Mouse (Mus musculus) embryonic facial prominence, embryonic 13.5 days (tissue): Measurements from ENCODE around the gene Zdhhc7. TPM values are rescaled to one million over a fixed set of nuclear protein-coding genes. Genes with fewer than 3 reads are reported as not detected.

Experiments used
- ATAC-seq: fragments of 200-750 bp; cut with Nextera tagmentation; 2 replicates; pipeline ENCODE4 v1.8.0; 2017; ENCODE audit warnings: low read depth; ENCODE audit not compliant: insufficient number of reproducible peaks, insufficient read depth, low FRiP score, low TSS enrichment
- H3K27ac ChIP-seq: fragments of 300-500 bp; sonication (generic); 2 replicates; pipeline ENCODE4 v1.5.1; 2015; ENCODE audit warnings: moderate library complexity, mild to moderate bottlenecking, inconsistent platforms
- H3K27me3 ChIP-seq: fragments of 300-500 bp; sonication (generic); 2 replicates; pipeline ENCODE4 v1.6.1; 2015; ENCODE audit warnings: mild to moderate bottlenecking, inconsistent platforms
- H3K36me3 ChIP-seq: fragments of 300-500 bp; sonication (generic); 2 replicates; pipeline ENCODE4 v1.6.1; 2015; ENCODE audit warnings: mild to moderate bottlenecking, inconsistent platforms
- H3K4me1 ChIP-seq: fragments of 300-500 bp; sonication (generic); 2 replicates; pipeline ENCODE4 v1.6.1; 2015; ENCODE audit warnings: inconsistent platforms
- H3K4me2 ChIP-seq: fragments of 300-500 bp; sonication (generic); 2 replicates; pipeline ENCODE4 v1.6.1; 2015; ENCODE audit warnings: moderate library complexity, mild to moderate bottlenecking, inconsistent platforms
- H3K4me3 ChIP-seq: fragments of 300-500 bp; sonication (generic); 2 replicates; pipeline ENCODE4 v1.5.1; 2015; ENCODE audit warnings: mild to moderate bottlenecking, inconsistent platforms
- H3K9ac ChIP-seq: fragments of 300-500 bp; sonication (generic); 2 replicates; pipeline ENCODE4 v1.6.1; 2015; ENCODE audit warnings: mild to moderate bottlenecking, inconsistent platforms
- H3K9me3 ChIP-seq: fragments of 300-500 bp; sonication (generic); 2 replicates; pipeline ENCODE4 v1.6.1; 2016; ENCODE audit warnings: inconsistent platforms
- WGBS: fragments of 180-500 bp; shearing (Covaris S2); methylation state at CpG from one replicate; pipeline ENCODE4 v1.1.7; 2015; ENCODE audit warnings: mixed read lengths; 5-methylcytosine and 5-hydroxymethylcytosine counted together
- polyA plus RNA-seq: library from polyadenylated mRNA; unstranded; fragments of >200 nt; fragmentation: Nextera tagmentation; extraction: Ambion mirVana; gene quantifications from 2 replicates; pipeline ENCODE4 v1.2.1, GENCODE M21; 2015

Gene Zdhhc7
- polyA plus RNA-seq, 1 experiment from 2014 or later = 36.0 TPM

DNA sequence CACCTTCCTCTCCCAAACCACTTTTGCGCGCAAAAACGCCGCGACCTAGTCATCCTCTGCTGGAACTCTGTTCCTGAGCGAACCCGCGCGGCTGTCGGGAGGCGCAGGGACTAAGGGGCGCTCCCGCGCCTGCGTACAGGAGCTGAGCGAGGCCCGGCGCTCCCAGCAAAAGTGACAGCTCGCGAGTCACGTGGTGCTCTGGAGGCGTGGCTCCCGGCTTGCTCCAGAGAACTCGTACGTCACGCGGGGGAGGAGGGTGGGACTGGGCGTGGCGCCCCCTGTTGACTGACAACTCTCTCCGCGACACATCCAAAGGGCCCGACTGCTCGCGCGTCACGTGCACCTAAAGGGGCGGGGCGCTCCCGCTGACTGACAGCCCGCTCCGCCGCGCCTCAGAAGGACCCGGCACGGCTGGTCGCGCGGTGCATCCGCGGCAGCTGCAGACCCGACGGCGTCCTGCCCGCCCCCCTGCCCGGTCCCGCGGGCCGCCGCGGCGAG is 12.5 kb upstream of the Zdhhc7 start, which contains the start of gene 6430548M08Rik:
TSS of gene 6430548M08Rik (plus strand) at position 395 of the 498 bp plus-strand sequence.
- H3K9ac ChIP-seq = peak within 1 kb of the TSS; percentile 77
- peak within 1 kb of the TSS; percentile 71 for H3K4me3 ChIP-seq
- peak within 1 kb of the TSS; percentile 57; the same call in 1 of the 2 replicates for H3K27ac ChIP-seq
- ATAC-seq = peak; percentile 93
- H3K4me2 ChIP-seq = peak within 1 kb of the TSS; percentile 96
- H3K9me3 ChIP-seq = no peaks in the 10 kb centered on the region
- H3K27me3 ChIP-seq = peaks cover 52% of the 10 kb centered on the region
- H3K36me3 ChIP-seq = no peaks in the 10 kb centered on the region
- WGBS = under 1% methylated on average over 61 of the region's 61 CpGs
- peaks cover 16% of the 10 kb centered on the region for H3K4me1 ChIP-seq

DNA sequence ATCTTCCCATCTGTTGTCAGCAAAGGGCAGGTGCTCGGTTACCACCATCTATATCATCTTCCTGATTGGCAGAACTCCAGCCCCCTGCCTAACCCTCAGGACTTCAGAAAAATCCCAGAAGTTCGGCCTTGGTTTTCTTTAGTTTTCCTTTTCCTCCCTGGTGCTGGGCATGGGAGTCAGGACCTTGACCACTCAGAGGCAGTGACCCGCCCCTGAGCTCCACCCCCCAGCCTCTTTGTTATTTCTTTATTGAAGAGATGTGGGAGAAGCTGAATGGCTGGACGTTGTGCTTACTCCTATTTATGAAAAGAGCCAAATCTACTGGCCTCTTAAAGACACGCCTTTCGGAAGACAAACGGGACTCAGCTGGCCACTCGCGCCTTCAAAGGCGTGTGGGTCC is 12.0 kb upstream of the Zdhhc7 start:
- peak overlapping the region; percentile 96 for H3K4me2 ChIP-seq
- peak overlapping the region; percentile 57; the same call in 1 of the 2 replicates for H3K27ac ChIP-seq
- ATAC-seq = peak; percentile 20
- H3K27me3 ChIP-seq = peaks cover 50% of the 10 kb centered on the region
- H3K4me3 ChIP-seq = peak overlapping the region; percentile 71
- H3K36me3 ChIP-seq = no peaks in the 10 kb centered on the region
- 7% methylated on average over 10 of the region's 10 CpGs for WGBS
- H3K9ac ChIP-seq = peak overlapping the region; percentile 73
- H3K9me3 ChIP-seq = no peaks in the 10 kb centered on the region
- H3K4me1 ChIP-seq = peaks cover 16% of the 10 kb centered on the region

DNA sequence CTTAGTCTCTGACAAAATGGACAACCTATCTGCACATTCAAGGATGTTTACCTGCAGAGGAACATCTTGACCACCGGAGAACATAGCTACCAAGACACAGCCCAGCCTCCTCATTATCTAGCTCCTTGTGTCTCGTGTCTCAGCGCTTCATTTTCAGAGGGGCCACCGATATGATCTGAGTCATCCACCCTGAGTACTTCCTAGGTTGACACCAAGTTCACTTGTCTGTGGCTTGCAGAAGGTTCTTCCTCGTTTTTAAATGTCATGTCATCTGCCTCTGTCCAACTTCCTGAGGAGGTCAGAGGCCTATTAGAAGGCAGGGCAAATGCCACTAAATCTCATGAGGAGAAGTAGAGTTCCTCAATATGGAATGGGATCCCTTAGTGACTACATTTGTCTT is 11.3 kb upstream of the Zdhhc7 start:
- 0 out of 2 replicates have a peak, but pooled peaks cover 4% of the 10 kb centered on the region for H3K36me3 ChIP-seq
- H3K4me2 ChIP-seq = 0 out of 2 replicates have a peak overlapping the region, but pooled peaks have one; percentile 96
- H3K9ac ChIP-seq = no peak overlapping the region
- 82% methylated on average over 5 of the region's 5 CpGs for WGBS
- no peak for ATAC-seq
- H3K9me3 ChIP-seq = no peaks in the 10 kb centered on the region
- no peak overlapping the region for H3K27ac ChIP-seq
- no peak overlapping the region for H3K4me3 ChIP-seq
- H3K4me1 ChIP-seq = peaks cover 16% of the 10 kb centered on the region
- peaks cover 43% of the 10 kb centered on the region for H3K27me3 ChIP-seq

DNA sequence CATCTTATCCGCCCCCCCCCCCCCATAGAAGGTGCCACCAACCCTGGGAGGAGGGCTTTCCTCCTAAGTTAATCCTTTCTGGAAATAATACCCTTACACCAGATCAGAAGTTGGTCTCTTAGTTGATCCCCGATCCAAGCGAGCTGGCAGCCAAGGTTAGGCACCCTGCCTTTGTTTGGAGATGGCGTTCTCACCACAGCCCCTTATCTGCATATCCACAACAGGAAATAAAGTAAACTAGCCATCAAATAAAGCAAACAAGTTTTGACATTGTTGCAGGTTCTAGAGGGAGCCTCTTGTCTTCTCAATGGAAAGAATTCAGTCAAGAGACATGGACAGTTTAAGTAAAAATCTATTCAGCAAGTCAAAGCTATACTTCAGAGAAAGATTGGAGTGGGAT is 10.1 kb upstream of the Zdhhc7 start:
- Histone ChIP-seq H3K4me2 (no peak overlapping the region), H3K9ac (no peak overlapping the region), H3K9me3 (no peaks in the 10 kb centered on the region), H3K36me3 (0 out of 2 replicates have a peak, but pooled peaks cover 6% of the 10 kb centered on the region), H3K27ac (no peak overlapping the region), H3K4me1 (peaks cover 16% of the 10 kb centered on the region), H3K4me3 (no peak overlapping the region), H3K27me3 (peaks cover 31% of the 10 kb centered on the region)
- WGBS = 67% methylated on average over 4 of the region's 4 CpGs
- no peak for ATAC-seq

DNA sequence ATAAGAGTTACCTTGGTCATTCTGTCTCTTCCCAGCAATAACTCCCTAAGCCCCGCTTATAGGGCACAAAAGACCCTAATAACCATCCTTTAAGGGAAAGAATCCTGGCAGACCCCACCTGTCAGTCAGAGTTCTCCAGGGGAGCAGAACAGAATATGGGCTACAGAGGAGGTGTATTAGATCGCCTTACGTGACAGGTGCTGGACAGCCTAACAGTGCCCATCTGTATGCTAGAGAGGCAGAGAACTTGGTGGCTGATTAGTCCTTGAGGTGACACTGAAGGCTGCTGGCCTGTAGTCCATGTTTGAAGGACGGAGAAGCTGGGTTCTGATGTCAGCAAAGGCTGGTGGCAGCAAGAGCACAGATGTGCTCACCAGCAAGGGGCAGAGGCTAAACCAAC is 9.7 kb upstream of the Zdhhc7 start:
- no peak overlapping the region for H3K9ac ChIP-seq
- no peak overlapping the region for H3K4me3 ChIP-seq
- H3K27me3 ChIP-seq = peaks cover 27% of the 10 kb centered on the region
- no peak overlapping the region for H3K4me2 ChIP-seq
- peaks cover 16% of the 10 kb centered on the region for H3K4me1 ChIP-seq
- 79% methylated on average over 4 of the region's 4 CpGs for WGBS
- H3K9me3 ChIP-seq = no peaks in the 10 kb centered on the region
- H3K27ac ChIP-seq = no peak overlapping the region
- ATAC-seq = no peak
- H3K36me3 ChIP-seq = 0 out of 2 replicates have a peak, but pooled peaks cover 6% of the 10 kb centered on the region

DNA sequence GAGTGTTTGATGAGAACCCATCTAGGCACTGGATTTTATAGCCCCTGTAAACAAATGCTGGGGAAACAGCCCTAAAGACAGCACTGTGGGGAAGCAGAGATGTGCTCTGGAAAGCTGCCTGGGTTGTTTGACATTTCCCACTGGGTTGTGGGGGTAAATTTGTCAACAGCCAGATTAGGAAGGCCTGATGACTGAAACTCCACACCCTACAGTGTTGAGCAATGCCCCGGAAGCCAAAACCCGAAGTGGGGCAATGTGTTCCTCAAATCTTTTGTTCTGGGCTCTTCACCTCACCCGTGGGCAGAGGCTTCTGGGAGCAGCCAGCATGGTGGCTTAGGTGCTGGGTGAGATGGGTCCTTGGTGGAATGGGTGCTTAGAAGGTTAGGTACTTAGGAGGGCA is 7.9 kb upstream of the Zdhhc7 start:
- WGBS = 65% methylated on average over 3 of the region's 3 CpGs

DNA sequence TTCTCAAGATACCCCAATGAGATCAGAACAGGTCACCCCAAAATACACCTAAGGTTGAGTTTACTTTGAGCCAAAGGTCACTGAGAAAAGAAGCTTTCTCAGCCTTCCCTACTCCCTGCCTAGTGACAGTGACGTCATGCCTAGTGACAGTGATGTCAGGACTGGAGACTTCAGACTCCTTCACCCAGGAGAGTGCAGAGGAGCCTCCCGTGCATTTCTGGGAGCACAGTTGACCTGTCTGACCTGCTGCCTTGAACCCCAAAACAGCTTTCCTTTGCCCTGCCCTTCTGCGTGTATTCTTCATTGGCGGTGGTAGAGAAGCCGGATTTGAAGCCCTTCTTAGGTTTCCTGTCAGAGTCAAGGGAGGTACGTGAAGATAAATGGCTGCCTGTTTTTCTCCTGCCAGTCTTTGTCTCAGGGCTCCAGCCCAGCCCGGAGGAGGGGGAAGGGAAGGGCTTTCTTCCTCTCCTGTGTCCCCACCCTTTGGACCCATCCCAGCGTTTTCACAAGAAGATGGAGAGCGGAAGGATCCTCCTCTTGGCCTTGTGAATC is 3.5 kb upstream of the Zdhhc7 start:
- H3K9me3 ChIP-seq = no peaks in the 10 kb centered on the region
- WGBS = 62% methylated on average over 9 of the region's 9 CpGs
- peaks cover 14% of the 10 kb centered on the region; the same call in 1 of the 2 replicates for H3K36me3 ChIP-seq
- no peak overlapping the region for H3K9ac ChIP-seq
- peaks cover 23% of the 10 kb centered on the region for H3K4me1 ChIP-seq
- no peak overlapping the region for H3K4me2 ChIP-seq
- H3K4me3 ChIP-seq = no peak overlapping the region
- H3K27ac ChIP-seq = no peak overlapping the region
- no peaks in the 10 kb centered on the region for H3K27me3 ChIP-seq
- no peak for ATAC-seq

More for the DNA sequence above, 7.9 kb upstream of the Zdhhc7 start:
- H3K4me2 ChIP-seq = no peak overlapping the region
- H3K27me3 ChIP-seq = peaks cover 9% of the 10 kb centered on the region
- H3K4me1 ChIP-seq = peaks cover 8% of the 10 kb centered on the region
- no peak overlapping the region for H3K27ac ChIP-seq
- no peak for ATAC-seq
- H3K36me3 ChIP-seq = peaks cover 11% of the 10 kb centered on the region; the same call in 1 of the 2 replicates
- H3K9me3 ChIP-seq = no peaks in the 10 kb centered on the region
- no peak overlapping the region for H3K4me3 ChIP-seq
- no peak overlapping the region for H3K9ac ChIP-seq

DNA sequence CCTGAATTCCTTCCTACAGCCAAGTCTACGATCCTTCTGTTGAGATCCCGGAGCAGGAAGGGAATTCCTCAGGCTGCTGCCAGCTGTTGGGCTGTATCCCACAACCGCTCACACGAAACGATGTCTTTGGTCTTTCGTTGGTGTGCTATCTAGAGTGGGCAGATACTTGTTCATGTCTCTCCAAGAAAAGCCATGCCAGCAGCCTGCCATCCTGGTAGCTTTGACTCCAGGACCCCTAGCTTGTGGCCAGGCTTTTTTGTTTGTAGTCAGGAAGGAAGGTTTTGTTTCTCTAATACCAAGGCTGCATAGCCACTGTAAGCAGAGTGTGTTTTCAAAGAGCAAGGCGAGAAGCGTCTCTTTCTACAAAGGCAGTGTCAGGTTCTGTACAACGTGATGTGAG is 2.6 kb upstream of the Zdhhc7 start:
- Histone ChIP-seq H3K4me2 (no peak overlapping the region), H3K27me3 (no peaks in the 10 kb centered on the region), H3K9me3 (no peaks in the 10 kb centered on the region), H3K9ac (peak overlapping the region; percentile 21; the same call in 1 of the 2 replicates), H3K4me3 (no peak overlapping the region), H3K4me1 (peaks cover 28% of the 10 kb centered on the region), H3K27ac (no peak overlapping the region), H3K36me3 (peaks cover 14% of the 10 kb centered on the region; the same call in 1 of the 2 replicates)
- 93% methylated on average over 9 of the region's 9 CpGs for WGBS
- no peak for ATAC-seq

DNA sequence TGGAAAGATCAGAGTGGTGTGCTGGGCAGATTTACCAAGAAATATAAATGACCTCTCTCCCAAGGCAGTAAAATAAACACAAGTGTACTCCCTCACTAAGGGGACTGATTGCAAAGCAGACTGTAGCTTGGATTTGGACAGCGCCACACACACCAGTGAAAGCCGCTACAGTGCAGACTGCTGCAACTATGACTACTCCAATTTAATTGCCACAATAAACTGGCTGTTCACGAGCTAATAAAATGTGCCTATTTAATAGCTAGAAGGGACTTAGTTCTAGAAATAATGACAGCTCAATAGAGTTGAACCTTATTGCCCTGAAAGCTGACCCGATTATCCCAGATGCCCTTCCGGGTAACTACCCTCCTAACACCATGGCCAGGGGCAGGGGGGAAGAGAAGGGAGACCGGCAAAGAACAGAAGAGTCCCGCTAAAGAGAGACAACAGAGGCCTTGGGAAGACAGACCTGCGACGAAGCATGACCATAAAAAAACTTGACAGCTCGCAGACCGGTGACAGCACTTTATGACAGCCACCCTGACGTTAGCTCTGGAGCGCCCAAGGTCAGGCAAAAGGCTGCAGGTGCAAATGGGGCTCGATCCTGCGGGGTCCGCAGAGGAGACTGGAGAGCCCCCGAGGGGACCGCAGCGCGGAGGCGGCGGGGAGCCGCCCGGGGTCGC is 754 bp downstream of the Zdhhc7 start:
- Histone ChIP-seq H3K27ac (peak overlapping the region; percentile 90), H3K4me1 (peaks cover 28% of the 10 kb centered on the region), H3K27me3 (no peaks in the 10 kb centered on the region), H3K4me3 (peak overlapping the region; percentile 64), H3K9ac (peak overlapping the region; percentile 86), H3K9me3 (no peaks in the 10 kb centered on the region), H3K4me2 (peak overlapping the region; percentile 85), H3K36me3 (peaks cover 6% of the 10 kb centered on the region; the same call in 1 of the 2 replicates)
- WGBS = 4% methylated on average over 22 of the region's 25 CpGs
- no peak for ATAC-seq

DNA sequence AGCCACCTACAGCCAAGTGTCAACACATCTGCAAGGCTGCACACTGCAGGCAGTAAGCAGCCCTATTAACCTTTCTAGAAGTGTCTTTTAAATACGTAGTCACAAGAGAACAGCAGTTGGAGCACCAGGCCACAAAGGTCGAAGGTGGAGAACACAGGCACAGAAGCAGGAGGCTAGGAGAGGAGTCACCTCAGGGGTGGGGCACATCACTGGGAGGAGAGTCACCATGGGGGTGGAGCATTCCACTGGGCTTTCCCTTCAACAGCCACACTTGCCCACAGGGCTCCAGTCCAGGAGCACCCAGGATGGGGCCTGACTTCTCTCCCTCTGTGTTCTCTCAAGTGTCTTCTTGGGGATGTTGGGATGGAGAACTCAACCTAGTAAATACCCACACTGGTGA is 4.8 kb downstream of the Zdhhc7 start:
- Histone ChIP-seq H3K36me3 (peaks cover 18% of the 10 kb centered on the region), H3K4me3 (no peak overlapping the region), H3K9me3 (no peaks in the 10 kb centered on the region), H3K4me1 (peaks cover 13% of the 10 kb centered on the region), H3K4me2 (no peak overlapping the region), H3K9ac (no peak overlapping the region), H3K27ac (no peak overlapping the region), H3K27me3 (no peaks in the 10 kb centered on the region)
- ATAC-seq = no peak
- WGBS = 75% methylated on average over 2 of the region's 2 CpGs

DNA sequence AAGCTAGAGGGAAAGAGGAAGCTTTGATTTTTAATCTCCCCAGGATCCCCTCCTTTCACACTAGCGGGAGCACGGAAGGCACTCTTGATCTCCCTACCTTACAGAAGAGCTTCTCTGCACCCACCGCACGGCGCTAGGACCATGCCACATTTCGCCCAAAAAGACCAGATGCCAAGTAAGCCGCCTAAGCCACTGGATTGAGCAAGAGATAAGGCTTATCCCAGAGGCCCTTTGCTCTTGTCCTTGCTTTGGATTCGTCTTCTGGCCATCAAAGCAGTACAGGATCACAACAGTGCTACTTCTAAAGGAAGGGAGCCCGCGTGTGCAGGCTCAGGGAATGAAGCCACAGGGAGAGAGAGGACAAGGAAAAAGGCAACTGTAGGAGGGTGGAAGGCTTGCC is 6.5 kb downstream of the Zdhhc7 start:
- Histone ChIP-seq H3K9ac (no peak overlapping the region; the same call in 1 of the 2 replicates), H3K4me1 (peaks cover 5% of the 10 kb centered on the region), H3K4me2 (no peak overlapping the region), H3K27me3 (no peaks in the 10 kb centered on the region), H3K36me3 (peaks cover 34% of the 10 kb centered on the region), H3K27ac (no peak overlapping the region), H3K4me3 (no peak overlapping the region), H3K9me3 (no peaks in the 10 kb centered on the region)
- WGBS = 90% methylated on average over 10 of the region's 10 CpGs
- no peak for ATAC-seq

DNA sequence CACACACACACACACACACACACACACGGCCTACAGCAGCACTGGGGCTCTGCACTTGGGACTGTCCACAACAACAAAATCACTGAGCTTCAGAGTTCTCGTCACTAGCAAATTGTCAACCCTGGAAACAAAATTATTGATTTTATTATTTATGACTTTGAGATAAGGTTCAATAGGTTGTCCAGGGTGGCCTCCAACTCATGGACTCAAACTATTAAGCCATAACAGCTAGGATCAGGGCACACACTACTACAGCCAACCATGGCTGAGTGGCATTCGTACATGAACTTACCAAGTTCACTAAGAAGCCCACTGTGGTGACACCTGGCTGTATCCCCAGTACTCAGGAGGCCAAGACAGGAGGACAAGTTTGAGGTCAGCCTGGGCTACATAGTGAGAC is 8.2 kb downstream of the Zdhhc7 start:
- no peak overlapping the region for H3K4me2 ChIP-seq
- H3K36me3 ChIP-seq = peaks cover 42% of the 10 kb centered on the region
- no peaks in the 10 kb centered on the region for H3K9me3 ChIP-seq
- no peaks in the 10 kb centered on the region for H3K27me3 ChIP-seq
- 92% methylated on average over 3 of the region's 3 CpGs for WGBS
- H3K9ac ChIP-seq = no peak overlapping the region
- ATAC-seq = no peak
- no peaks in the 10 kb centered on the region for H3K4me1 ChIP-seq
- no peak overlapping the region for H3K27ac ChIP-seq
- H3K4me3 ChIP-seq = no peak overlapping the region
